Mouse (Mus musculus): ENCODE measurements around the gene Cphx3. TPM values are rescaled to one million over a fixed set of nuclear protein-coding genes. Genes with fewer than 3 reads are reported as not detected.
"Not testable (repeated sequence)": the region's sequence is repeated elsewhere in the genome, so short reads cannot be mapped to it uniquely, and the experiment has no call there.

The Cphx3 gene
- polyA plus RNA-seq, 1 experiment from 2014 or later, result not detected

DNA sequence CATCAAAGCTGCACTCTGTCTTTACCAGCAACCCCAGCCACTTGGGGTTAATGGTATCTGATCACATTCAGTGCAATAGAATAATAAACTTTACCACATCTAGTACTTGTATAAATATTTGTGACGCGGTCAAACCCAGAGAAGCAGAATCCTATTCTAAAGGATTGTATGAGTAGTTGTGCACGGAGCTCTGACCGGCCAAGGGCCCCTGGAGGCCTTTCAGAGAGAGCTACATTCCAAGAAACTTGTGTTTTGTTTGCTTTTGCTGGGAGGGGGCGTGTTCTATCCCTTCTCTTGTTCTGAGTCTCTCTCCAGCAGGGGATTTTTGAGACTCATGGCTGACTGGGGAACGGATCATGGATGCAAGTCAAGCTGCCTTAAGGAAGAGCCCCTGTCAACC is 92.9 kb downstream of the Cphx3 start:
- not testable (repeated sequence) for H3K9me3 ChIP-seq (replicated peaks); H3K4me1 ChIP-seq (replicated peaks); ATAC-seq (ENCODE audit: low read depth); DNase-seq; H3K4me2 ChIP-seq; H3K27ac ChIP-seq; H3K9ac ChIP-seq; H3K27me3 ChIP-seq; H3K4me3 ChIP-seq (replicated peaks); H3K36me3 ChIP-seq
- WGBS (ENCODE audit: insufficient replicate concordance), result no CpG with 5 or more reads among the region's 6 CpGs

DNA sequence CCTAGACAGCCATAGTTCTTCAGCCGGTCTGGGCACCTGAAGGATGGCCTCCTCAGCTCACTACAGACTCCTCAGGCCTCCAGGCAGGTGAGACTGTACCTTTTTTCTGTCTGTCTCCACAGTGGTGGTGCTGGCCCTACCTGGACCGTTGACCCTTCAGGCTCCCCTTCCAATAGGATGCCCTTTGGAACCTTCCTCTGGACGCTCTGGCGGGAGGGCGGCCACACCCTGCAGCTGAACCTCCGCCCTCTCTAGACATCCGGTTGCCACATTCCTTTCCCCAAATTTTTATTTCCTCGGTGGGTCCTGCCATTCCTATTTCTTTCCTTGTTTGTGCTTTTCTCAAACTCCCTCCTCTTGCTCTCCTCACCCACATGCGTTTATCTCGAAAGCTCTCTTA is 99.6 kb downstream of the Cphx3 start:
- H3K9me3 ChIP-seq (replicated peaks); H3K27me3 ChIP-seq; DNase-seq; H3K27ac ChIP-seq; H3K36me3 ChIP-seq; H3K9ac ChIP-seq; H3K4me3 ChIP-seq (replicated peaks); ATAC-seq (ENCODE audit: low read depth); H3K4me2 ChIP-seq; H3K4me1 ChIP-seq (replicated peaks): not testable (repeated sequence)
- WGBS (ENCODE audit: insufficient replicate concordance), result no CpG with 5 or more reads among the region's 10 CpGs

DNA sequence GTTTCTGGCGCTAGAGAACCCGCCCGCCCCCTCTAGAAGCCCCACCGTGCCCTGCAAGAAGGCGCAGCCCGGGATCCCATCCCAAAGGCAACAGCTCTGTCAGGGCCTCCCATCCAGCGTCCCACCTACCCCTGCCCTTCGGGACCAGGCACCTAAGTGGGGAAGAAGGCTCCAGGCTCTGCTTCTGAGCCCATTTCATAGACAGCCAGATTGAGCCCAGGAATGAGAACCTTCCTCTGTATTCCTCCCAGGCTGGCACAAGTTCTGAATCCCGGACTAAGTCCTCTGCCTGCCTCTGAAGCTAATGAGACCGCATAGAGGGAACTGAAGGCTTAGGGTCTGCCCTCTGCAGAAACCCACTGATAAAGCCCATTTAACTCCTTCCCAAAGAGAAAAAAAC is 100.3 kb downstream of the Cphx3 start, which contains the start of gene Plac9b:
Plac9b (minus strand) TSS at position 101 of the 400 bp plus-strand sequence.
- not testable (repeated sequence) for H3K4me2 ChIP-seq; DNase-seq; H3K4me3 ChIP-seq (replicated peaks); H3K27me3 ChIP-seq; H3K9me3 ChIP-seq (replicated peaks); H3K9ac ChIP-seq; ATAC-seq (ENCODE audit: low read depth); H3K27ac ChIP-seq; H3K36me3 ChIP-seq; H3K4me1 ChIP-seq (replicated peaks)
- no CpG with 5 or more reads among the region's 10 CpGs for WGBS (ENCODE audit: insufficient replicate concordance)

DNA sequence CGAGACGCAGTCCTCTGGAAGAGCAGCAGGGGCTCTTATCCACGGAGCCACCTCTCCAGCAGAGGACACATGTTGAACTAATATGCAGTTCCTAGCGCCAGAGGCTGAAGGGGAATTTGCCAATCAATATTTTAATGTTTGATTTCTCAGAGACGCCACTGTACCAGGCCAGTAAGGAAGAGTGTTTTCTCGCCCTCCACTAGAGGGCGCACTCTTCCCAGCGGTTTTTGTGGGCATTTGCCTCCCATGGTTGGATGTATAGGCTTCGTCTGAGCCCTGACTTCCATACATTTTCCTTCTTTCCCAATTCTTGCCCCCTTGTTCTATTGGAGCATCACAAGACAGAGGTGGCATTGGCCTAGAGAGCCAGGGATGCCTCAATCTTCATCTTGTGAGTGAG is 104.5 kb downstream of the Cphx3 start:
- H3K9me3 ChIP-seq (replicated peaks); DNase-seq; ATAC-seq (ENCODE audit: low read depth); H3K27me3 ChIP-seq; H3K4me2 ChIP-seq; H3K36me3 ChIP-seq; H3K4me3 ChIP-seq (replicated peaks); H3K27ac ChIP-seq; H3K4me1 ChIP-seq (replicated peaks); H3K9ac ChIP-seq: not testable (repeated sequence)
- no CpG with 5 or more reads among the region's 9 CpGs for WGBS (ENCODE audit: insufficient replicate concordance)

DNA sequence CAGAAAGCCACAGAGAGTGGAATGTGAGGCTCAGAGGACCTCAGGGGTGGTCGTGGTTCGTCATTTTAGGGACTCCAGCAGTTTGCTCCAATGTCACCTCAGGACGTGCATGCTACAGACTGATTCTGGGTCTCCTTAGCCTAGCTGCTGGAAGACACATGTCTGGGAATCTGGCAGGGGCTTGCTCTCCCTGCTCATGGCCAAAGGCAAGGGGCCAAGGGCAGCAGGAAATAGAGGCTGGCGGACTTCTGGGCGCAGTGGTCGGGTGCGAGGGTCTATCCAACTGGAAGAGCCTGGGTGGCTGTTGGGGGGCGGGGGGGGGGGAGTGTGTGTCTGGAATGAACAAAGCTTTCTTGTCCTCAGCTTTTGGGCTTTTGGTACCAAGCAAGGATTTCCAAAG is 106.3 kb downstream of the Cphx3 start:
- not testable (repeated sequence) for H3K4me3 ChIP-seq (replicated peaks); H3K9me3 ChIP-seq (replicated peaks); DNase-seq; H3K4me1 ChIP-seq (replicated peaks); H3K36me3 ChIP-seq; H3K27ac ChIP-seq; H3K4me2 ChIP-seq; H3K27me3 ChIP-seq; H3K9ac ChIP-seq; ATAC-seq (ENCODE audit: low read depth)
- WGBS (ENCODE audit: insufficient replicate concordance), result no CpG with 5 or more reads among the region's 8 CpGs

DNA sequence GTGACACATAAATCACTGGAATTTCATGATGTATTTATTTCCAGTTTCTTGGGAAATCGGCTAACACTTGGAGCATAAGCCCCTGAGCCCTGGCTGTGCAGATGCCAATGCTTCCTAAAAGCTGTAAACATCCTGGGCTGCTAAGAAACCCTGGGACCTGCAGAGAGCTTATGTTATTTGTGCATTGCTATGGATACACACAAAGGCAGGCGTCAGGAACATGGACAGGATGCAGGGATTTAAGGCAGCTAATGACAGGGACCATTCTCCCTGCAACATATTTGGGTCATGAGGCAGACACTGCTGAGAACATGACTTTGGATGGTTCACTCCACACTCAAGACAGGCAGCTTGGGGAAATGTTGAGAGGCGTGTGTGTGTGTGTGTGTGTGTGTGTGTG is 115.8 kb downstream of the Cphx3 start:
- not testable (repeated sequence) for DNase-seq; H3K9me3 ChIP-seq (replicated peaks); H3K4me1 ChIP-seq (replicated peaks); H3K36me3 ChIP-seq; H3K27ac ChIP-seq; H3K4me3 ChIP-seq (replicated peaks); H3K4me2 ChIP-seq; H3K9ac ChIP-seq; H3K27me3 ChIP-seq; ATAC-seq (ENCODE audit: low read depth)
- WGBS (ENCODE audit: insufficient replicate concordance), result no CpG with 5 or more reads among the region's 3 CpGs

DNA sequence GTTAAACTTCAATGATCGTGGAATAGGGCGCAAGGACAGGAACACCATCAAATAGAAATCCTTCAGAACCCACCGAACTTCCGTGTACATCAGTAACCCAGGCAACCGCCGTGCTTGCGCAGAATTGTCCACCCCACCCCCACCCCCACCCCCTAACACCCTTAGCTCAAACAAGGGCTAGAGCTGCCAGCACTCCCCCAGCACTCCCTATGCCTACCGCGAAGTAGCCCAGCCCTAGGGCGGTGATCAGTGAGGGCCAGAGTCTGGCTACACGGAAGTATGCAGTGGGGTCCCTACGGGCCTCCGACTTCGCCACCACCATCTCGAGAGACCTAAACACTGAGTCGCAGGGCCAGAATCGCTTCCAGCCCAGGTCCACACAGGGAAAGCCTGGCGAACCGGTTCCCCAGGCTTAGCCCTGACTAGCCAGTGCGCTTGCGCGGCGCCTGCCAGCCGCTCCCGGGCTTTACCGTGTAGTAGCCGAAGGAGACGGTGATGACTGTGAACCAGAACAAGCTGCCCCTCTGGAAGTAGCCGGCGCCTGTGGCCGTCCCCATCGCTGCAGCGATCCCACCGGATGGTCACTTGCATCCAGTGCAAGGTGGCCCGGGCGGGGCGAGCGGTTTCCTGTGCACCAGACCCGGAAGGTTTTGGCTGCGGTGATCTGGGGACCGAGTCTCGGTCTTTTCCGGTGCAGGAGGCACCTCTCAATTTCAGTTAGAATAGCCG is 124.3 kb downstream of the Cphx3 start:
- not testable (repeated sequence) for H3K27ac ChIP-seq; H3K4me3 ChIP-seq (replicated peaks); H3K4me1 ChIP-seq (replicated peaks); H3K9ac ChIP-seq; H3K4me2 ChIP-seq; H3K27me3 ChIP-seq; DNase-seq; H3K9me3 ChIP-seq (replicated peaks); H3K36me3 ChIP-seq
- ATAC-seq (ENCODE audit: low read depth), result peak; percentile 78
- no CpG with 5 or more reads among the region's 44 CpGs for WGBS (ENCODE audit: insufficient replicate concordance)

DNA sequence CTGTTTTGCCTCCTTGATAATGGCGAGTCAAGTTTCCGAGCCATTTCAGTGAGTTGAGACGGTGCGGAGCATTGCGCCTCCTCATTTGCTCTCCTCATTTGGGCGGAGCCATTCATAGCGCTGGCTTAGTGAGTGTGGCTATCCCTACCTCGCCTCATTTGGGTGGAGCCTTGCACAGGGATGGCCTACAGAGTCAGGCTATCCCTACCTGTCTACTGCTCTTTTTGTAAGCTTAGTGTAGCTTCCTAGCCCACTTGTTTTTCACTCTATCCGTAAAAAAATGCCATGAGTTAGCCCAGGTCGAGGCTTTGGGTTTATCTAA is 124.8 kb downstream of the Cphx3 start, which contains the start of gene Tmem254b:
Tmem254b (minus strand) TSS at position 116 of the 322 bp plus-strand sequence.
- not testable (repeated sequence) for H3K9ac ChIP-seq; H3K36me3 ChIP-seq; H3K4me3 ChIP-seq (replicated peaks); DNase-seq; H3K27me3 ChIP-seq; H3K4me1 ChIP-seq (replicated peaks); H3K27ac ChIP-seq; H3K4me2 ChIP-seq; H3K9me3 ChIP-seq (replicated peaks)
- peak; percentile 88 for ATAC-seq (ENCODE audit: low read depth)
- WGBS (ENCODE audit: insufficient replicate concordance), result no CpG with 5 or more reads among the region's 10 CpGs

DNA sequence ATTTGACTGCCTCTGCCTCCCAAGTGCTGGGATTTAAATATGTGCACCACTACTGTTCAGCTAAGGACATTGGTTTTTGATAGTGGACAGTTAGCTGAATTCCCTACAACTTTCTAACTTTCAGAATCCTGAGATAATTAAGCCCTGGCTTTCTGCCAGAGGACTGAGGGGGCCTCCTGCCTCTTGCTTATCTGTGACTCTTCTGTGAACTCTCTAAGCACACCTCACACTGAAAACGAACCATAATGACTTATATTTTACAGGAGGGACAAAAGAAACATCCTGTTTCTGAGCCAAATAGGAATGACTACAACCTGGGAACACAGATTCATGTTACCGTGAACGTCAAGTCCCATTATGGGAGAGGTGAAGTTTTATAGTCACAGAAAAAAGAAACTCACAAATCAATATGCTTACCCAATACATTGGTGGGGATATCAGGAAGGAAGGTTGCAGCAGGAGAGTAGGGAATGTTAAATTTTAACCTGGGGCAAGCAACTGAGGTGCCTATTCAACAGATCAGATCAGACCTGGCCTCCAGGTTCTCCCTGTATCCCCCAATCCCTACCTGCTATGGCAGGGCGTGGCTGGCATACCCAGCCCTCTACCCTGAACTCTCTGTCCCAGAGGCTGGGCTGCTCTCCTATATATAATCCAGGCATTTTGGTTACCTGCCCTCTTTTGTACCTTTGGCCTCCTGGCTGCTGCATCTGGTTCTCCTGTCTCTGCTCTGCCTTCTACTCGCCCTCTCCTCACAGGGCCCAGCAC is 134.3 kb downstream of the Cphx3 start:
- no CpG with 5 or more reads among the region's 5 CpGs for WGBS (ENCODE audit: insufficient replicate concordance)
- not testable (repeated sequence) for H3K27me3 ChIP-seq; H3K9ac ChIP-seq; H3K4me3 ChIP-seq (replicated peaks); DNase-seq; H3K36me3 ChIP-seq; H3K9me3 ChIP-seq (replicated peaks); H3K4me2 ChIP-seq; H3K27ac ChIP-seq; H3K4me1 ChIP-seq (replicated peaks)
- peak; percentile 79 for ATAC-seq (ENCODE audit: low read depth)

DNA sequence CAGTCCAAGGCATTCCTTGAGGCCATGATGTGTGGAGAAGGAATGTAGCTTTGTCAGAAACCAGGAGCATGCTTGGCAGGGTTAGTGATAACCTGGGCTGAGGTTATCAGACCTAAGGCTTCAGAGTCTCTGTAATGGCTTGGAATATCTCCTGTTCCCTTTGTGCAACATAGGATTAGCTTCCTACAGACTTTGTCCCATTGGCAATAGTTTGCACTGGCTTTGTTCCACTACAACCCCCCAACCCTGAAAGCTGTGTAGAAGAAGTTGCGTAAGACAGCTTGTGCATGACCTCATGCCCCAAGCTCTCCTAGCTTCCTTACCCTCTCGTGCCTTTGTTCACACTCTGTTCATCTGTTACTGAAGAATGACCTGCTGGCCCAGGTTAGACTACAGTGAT is 155.1 kb downstream of the Cphx3 start:
- H3K36me3 ChIP-seq; H3K27me3 ChIP-seq; H3K4me2 ChIP-seq; H3K9ac ChIP-seq; DNase-seq; ATAC-seq (ENCODE audit: low read depth); H3K27ac ChIP-seq; H3K4me1 ChIP-seq (replicated peaks); H3K9me3 ChIP-seq (replicated peaks); H3K4me3 ChIP-seq (replicated peaks): not testable (repeated sequence)
- WGBS (ENCODE audit: insufficient replicate concordance), result no CpG with 5 or more reads among the region's 2 CpGs

DNA sequence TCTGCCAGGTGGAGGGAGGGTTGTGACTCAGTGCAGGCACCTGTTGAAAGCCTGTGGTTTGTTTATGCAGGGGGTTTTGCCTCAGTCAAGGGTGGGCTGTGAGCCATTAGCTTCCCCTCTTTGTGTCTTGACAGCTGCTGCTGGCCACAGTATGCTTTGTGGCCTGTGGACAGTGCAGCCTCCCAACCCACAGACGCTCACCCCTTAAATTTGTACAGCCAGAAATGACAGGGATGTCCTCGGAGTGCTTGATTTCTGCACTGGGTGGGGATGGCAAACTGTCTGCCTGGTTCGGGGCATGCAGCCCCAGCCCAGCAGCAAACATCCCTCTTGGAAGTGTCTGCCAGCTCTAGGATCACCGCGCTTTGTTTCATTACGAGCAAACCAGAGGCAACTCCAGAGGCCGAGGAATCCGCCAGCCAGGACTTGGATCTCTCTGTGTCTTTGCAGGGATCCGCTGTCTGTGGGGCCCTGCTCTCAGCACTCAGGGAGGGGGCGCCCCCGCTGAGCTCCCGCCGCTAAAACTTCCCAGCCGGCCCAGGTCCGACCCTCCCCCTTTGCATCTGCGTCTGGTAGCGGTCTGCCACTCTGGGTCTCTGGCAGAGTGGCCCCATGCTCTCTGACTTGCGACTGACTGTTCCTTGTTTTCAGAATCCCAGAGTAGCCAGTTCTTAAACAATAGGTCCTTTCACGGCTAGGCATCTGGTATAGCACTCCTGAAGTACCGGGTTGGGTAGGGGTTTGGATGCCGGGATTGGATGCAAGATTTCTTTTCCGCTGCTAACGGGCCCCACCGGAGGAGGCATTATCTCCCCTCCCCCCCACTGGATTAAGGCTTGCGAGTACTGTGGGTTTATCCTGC is 175.9 kb downstream of the Cphx3 start, which contains the start of gene Duxbl3:
Duxbl3 (plus strand) TSS at position 207 of the 862 bp plus-strand sequence.
- ATAC-seq (ENCODE audit: low read depth); H3K9me3 ChIP-seq (replicated peaks); H3K4me2 ChIP-seq; DNase-seq; H3K27me3 ChIP-seq; H3K27ac ChIP-seq; H3K36me3 ChIP-seq; H3K4me3 ChIP-seq (replicated peaks); H3K4me1 ChIP-seq (replicated peaks); H3K9ac ChIP-seq: not testable (repeated sequence)
- WGBS (ENCODE audit: insufficient replicate concordance), result no CpG with 5 or more reads among the region's 25 CpGs

Measured in liver, embryonic 13.5 days (tissue).